Mouse (Mus musculus) bone marrow macrophage, adult 2 months (primary cell): ENCODE measurements around the gene Dlg1.

Source experiments
- CTCF ChIP-seq: IDR thresholded peaks from 2 replicates; pipeline ENCODE4 v1.5.1; 2012; ENCODE audit warnings: low read depth, mild to moderate bottlenecking, low read length, moderate library complexity
- POLR2A ChIP-seq: IDR thresholded peaks from 2 replicates; pipeline ENCODE4 v1.6.1; 2012; ENCODE audit warnings: mild to moderate bottlenecking, low read depth, low read length, borderline replicate concordance

GRCm38 (mm10) chr16:31781015-31781414 is 117.8 kb downstream of the Dlg1 start:
- TF ChIP-seq CTCF, result no peak
- TF ChIP-seq POLR2A, result no peak
